Mouse (Mus musculus) hindbrain, embryonic 14.5 days (tissue): ENCODE measurements around the gene Desi1. TPM values are rescaled to one million over a fixed set of nuclear protein-coding genes. Genes with fewer than 3 reads are reported as not detected.

ENCODE experiments used
- ATAC-seq: fragments of 200-750 bp; cut with Nextera tagmentation; 2 replicates; pipeline ENCODE4 v1.8.0; 2017; ENCODE audit warnings: moderate number of reproducible peaks, mild to moderate bottlenecking, moderate TSS enrichment, moderate library complexity; ENCODE audit not compliant: low FRiP score
- DNase-seq: peaks from one replicate; pipeline ENCODE4 v3.0.0-alpha.2; 2015; ENCODE audit warnings: low spot score
- H3K27ac ChIP-seq: fragments of 300-500 bp; sonication (generic); 2 replicates; pipeline ENCODE4 v1.5.1; 2014; ENCODE audit warnings: mild to moderate bottlenecking, moderate library complexity
- H3K27me3 ChIP-seq: fragments of 300-500 bp; sonication (generic); 2 replicates; pipeline ENCODE4 v1.6.1; 2014; ENCODE audit warnings: mild to moderate bottlenecking, low read length, mixed read lengths; ENCODE audit not compliant: control insufficient read depth, insufficient read depth
- H3K36me3 ChIP-seq: fragments of 300-500 bp; sonication (generic); replicated peaks from 2 replicates; pipeline ENCODE4 v1.6.1; 2014; ENCODE audit not compliant: control insufficient read depth, insufficient read depth
- H3K4me1 ChIP-seq: fragments of 300-500 bp; sonication (generic); replicated peaks from 2 replicates; pipeline ENCODE4 v1.6.1; 2014; ENCODE audit warnings: antibody characterized with exemption, low read length, mixed read lengths; ENCODE audit not compliant: control insufficient read depth, insufficient read depth
- H3K4me2 ChIP-seq: fragments of 300-500 bp; sonication (generic); replicated peaks from 2 replicates; pipeline ENCODE4 v1.6.1; 2014; ENCODE audit warnings: mild to moderate bottlenecking, moderate library complexity
- H3K4me3 ChIP-seq: fragments of 300-500 bp; sonication (generic); replicated peaks from 2 replicates; pipeline ENCODE4 v1.5.1; 2014; ENCODE audit warnings: mild to moderate bottlenecking, low read length
- H3K9ac ChIP-seq: fragments of 300-500 bp; sonication (generic); 2 replicates; pipeline ENCODE4 v1.6.1; 2014
- H3K9me3 ChIP-seq: fragments of 300-500 bp; sonication (generic); 2 replicates; pipeline ENCODE4 v1.6.1; 2016; ENCODE audit warnings: low read length; ENCODE audit not compliant: control insufficient read depth
- WGBS: fragments of 180-500 bp; shearing (Covaris S2); extraction: QIAGEN DNeasy Blood & Tissue Kit; methylation state at CpG from one replicate; pipeline ENCODE4 v1.1.7; 2014; 5-methylcytosine and 5-hydroxymethylcytosine counted together
- polyA plus RNA-seq: library from polyadenylated mRNA; unstranded; fragments of >200 nt; fragmentation: Nextera tagmentation; extraction: Ambion mirVana; gene quantifications from 2 replicates; pipeline ENCODE4 v1.2.1, GENCODE M21; 2014

Gene Desi1
- polyA plus RNA-seq, 1 experiment from 2014 or later = 53.2 TPM

GRCm38 (mm10) chr15:82052544-82052943, 18.9 kb upstream of the Desi1 start:
- ATAC-seq = no peak
- no peak for DNase-seq
- no peaks in the 10 kb centered on the region for H3K27me3 ChIP-seq
- H3K9ac ChIP-seq = no peak overlapping the region
- H3K4me3 ChIP-seq = no peak overlapping the region
- no peak overlapping the region for H3K27ac ChIP-seq
- H3K9me3 ChIP-seq = no peaks in the 10 kb centered on the region
- WGBS = 66% methylated on average over 5 of the region's 5 CpGs
- H3K4me2 ChIP-seq = no peak overlapping the region
- H3K36me3 ChIP-seq = no peaks in the 10 kb centered on the region
- H3K4me1 ChIP-seq = no peaks in the 10 kb centered on the region; the same call in 1 of the 2 replicates

- peaks cover 17% of the 10 kb centered on the region for H3K36me3 ChIP-seq
- no peaks in the 10 kb centered on the region for H3K9me3 ChIP-seq
- peak within 1 kb of the TSS; percentile 83 for H3K27ac ChIP-seq
- peak; percentile 91 for ATAC-seq
- H3K9ac ChIP-seq = peak within 1 kb of the TSS; percentile 93
- H3K4me1 ChIP-seq = peaks cover 18% of the 10 kb centered on the region
- DNase-seq = peak; percentile 95
- no peaks in the 10 kb centered on the region for H3K27me3 ChIP-seq
- peak within 1 kb of the TSS; percentile 100 for H3K4me3 ChIP-seq
- under 1% methylated on average over 65 of the region's 74 CpGs for WGBS
- H3K4me2 ChIP-seq = peak within 1 kb of the TSS; percentile 98
Observed at GRCm38 (mm10) chr15:82047080-82047883, 13.6 kb upstream of the Desi1 start, which contains the start of gene Snu13. Snu13 (minus strand) TSS chr15:82047598.

GRCm38 (mm10) chr15:82046246-82046891, 12.7 kb upstream of the Desi1 start:
- no peak overlapping the region for H3K27ac ChIP-seq
- WGBS = 6% methylated on average over 26 of the region's 26 CpGs
- H3K9me3 ChIP-seq = no peaks in the 10 kb centered on the region
- ATAC-seq (no peak), DNase-seq (no peak)
- peak overlapping the region; percentile 98 for H3K4me2 ChIP-seq
- H3K27me3 ChIP-seq = no peaks in the 10 kb centered on the region
- H3K36me3 ChIP-seq = peaks cover 20% of the 10 kb centered on the region
- H3K4me3 ChIP-seq = peak overlapping the region; percentile 100
- peak overlapping the region; percentile 93 for H3K9ac ChIP-seq
- H3K4me1 ChIP-seq = peaks cover 18% of the 10 kb centered on the region

- no peak overlapping the region for H3K4me2 ChIP-seq
- H3K9ac ChIP-seq = no peak overlapping the region
- H3K4me1 ChIP-seq = peaks cover 18% of the 10 kb centered on the region
- no peak overlapping the region for H3K27ac ChIP-seq
- ATAC-seq = no peak
- DNase-seq = no peak
- WGBS = 98% methylated on average over 7 of the region's 7 CpGs
- H3K36me3 ChIP-seq = peaks cover 39% of the 10 kb centered on the region
- no peaks in the 10 kb centered on the region for H3K9me3 ChIP-seq
- no peaks in the 10 kb centered on the region for H3K27me3 ChIP-seq
- H3K4me3 ChIP-seq = no peak overlapping the region
Observed at GRCm38 (mm10) chr15:82044166-82044784, 10.6 kb upstream of the Desi1 start.

GRCm38 (mm10) chr15:82040650-82041049, 7.0 kb upstream of the Desi1 start:
- Histone ChIP-seq H3K9me3 (no peaks in the 10 kb centered on the region), H3K27me3 (no peaks in the 10 kb centered on the region), H3K4me1 (peaks cover 8% of the 10 kb centered on the region; the same call in 1 of the 2 replicates), H3K9ac (no peak overlapping the region), H3K36me3 (peaks cover 75% of the 10 kb centered on the region), H3K4me2 (no peak overlapping the region), H3K27ac (no peak overlapping the region), H3K4me3 (no peak overlapping the region)
- ATAC-seq (no peak), DNase-seq (peak; percentile 77)
- 97% methylated on average over 1 of the region's 1 CpGs for WGBS

GRCm38 (mm10) chr15:82035904-82036689, 2.4 kb upstream of the Desi1 start:
- Histone ChIP-seq H3K4me2 (no peak overlapping the region), H3K36me3 (peaks cover 95% of the 10 kb centered on the region), H3K4me1 (no peaks in the 10 kb centered on the region), H3K9ac (no peak overlapping the region), H3K27me3 (no peaks in the 10 kb centered on the region), H3K9me3 (no peaks in the 10 kb centered on the region), H3K4me3 (no peak overlapping the region), H3K27ac (no peak overlapping the region)
- no peak for DNase-seq
- WGBS = 86% methylated on average over 12 of the region's 12 CpGs
- no peak for ATAC-seq

- Histone ChIP-seq H3K4me2 (no peak overlapping the region), H3K27ac (no peak overlapping the region), H3K4me3 (no peak overlapping the region), H3K9me3 (no peaks in the 10 kb centered on the region), H3K27me3 (no peaks in the 10 kb centered on the region), H3K36me3 (peaks cover 94% of the 10 kb centered on the region), H3K9ac (no peak overlapping the region), H3K4me1 (no peaks in the 10 kb centered on the region)
- WGBS = 91% methylated on average over 7 of the region's 7 CpGs
- no peak for ATAC-seq
- no peak for DNase-seq
Observed at GRCm38 (mm10) chr15:82032386-82032785, 1.3 kb downstream of the Desi1 start.

GRCm38 (mm10) chr15:82027726-82028125, 5.9 kb downstream of the Desi1 start:
- no peaks in the 10 kb centered on the region for H3K9me3 ChIP-seq
- no peaks in the 10 kb centered on the region for H3K4me1 ChIP-seq
- ATAC-seq (no peak), DNase-seq (no peak)
- no peak overlapping the region for H3K9ac ChIP-seq
- no peak overlapping the region for H3K4me3 ChIP-seq
- WGBS = 94% methylated on average over 7 of the region's 7 CpGs
- H3K36me3 ChIP-seq = peaks cover 98% of the 10 kb centered on the region
- H3K27ac ChIP-seq = no peak overlapping the region
- H3K27me3 ChIP-seq = no peaks in the 10 kb centered on the region
- no peak overlapping the region for H3K4me2 ChIP-seq

GRCm38 (mm10) chr15:82027276-82027675, 6.4 kb downstream of the Desi1 start:
- H3K27me3 ChIP-seq = no peaks in the 10 kb centered on the region
- DNase-seq = no peak
- peaks cover 98% of the 10 kb centered on the region for H3K36me3 ChIP-seq
- H3K4me3 ChIP-seq = no peak overlapping the region
- no peaks in the 10 kb centered on the region for H3K4me1 ChIP-seq
- H3K9ac ChIP-seq = no peak overlapping the region
- H3K4me2 ChIP-seq = no peak overlapping the region
- WGBS = 93% methylated on average over 7 of the region's 7 CpGs
- H3K9me3 ChIP-seq = no peaks in the 10 kb centered on the region
- no peak overlapping the region for H3K27ac ChIP-seq
- no peak for ATAC-seq
